Mouse (Mus musculus): ENCODE results near the gene Gpn2.

GRCm38 (mm10) chr4:133604175-133604574 is 20.0 kb downstream of the Gpn2 start:
- TF ChIP-seq CTCF (IDR thresholded peaks at IDR 0.05; ENCODE audit: control insufficient read depth, insufficient read depth, insufficient replicate concordance, low read depth, low read length) (no peak), POLR2A (IDR thresholded peaks at IDR 0.05; ENCODE audit: control insufficient read depth, low read depth, low read length) (no peak)

All from testis, adult 2 months (tissue).